Mouse (Mus musculus) 416B (cell line): ENCODE results near the gene Lrrc4b.

ENCODE experiments used
- DNase-seq: peaks from one replicate; pipeline ENCODE4 v3.0.0; 2011; ENCODE audit warnings: low read depth

Lrrc4b gene

GRCm38 (mm10) chr7:44464511-44464910, 35.7 kb downstream of the Lrrc4b start:
- no peak for DNase-seq

GRCm38 (mm10) chr7:44465111-44465510, 36.3 kb downstream of the Lrrc4b start, which contains the start of gene Aspdh:
TSS of gene Aspdh (plus strand) at chr7:44465391.
- DNase-seq, result no peak

DNA sequence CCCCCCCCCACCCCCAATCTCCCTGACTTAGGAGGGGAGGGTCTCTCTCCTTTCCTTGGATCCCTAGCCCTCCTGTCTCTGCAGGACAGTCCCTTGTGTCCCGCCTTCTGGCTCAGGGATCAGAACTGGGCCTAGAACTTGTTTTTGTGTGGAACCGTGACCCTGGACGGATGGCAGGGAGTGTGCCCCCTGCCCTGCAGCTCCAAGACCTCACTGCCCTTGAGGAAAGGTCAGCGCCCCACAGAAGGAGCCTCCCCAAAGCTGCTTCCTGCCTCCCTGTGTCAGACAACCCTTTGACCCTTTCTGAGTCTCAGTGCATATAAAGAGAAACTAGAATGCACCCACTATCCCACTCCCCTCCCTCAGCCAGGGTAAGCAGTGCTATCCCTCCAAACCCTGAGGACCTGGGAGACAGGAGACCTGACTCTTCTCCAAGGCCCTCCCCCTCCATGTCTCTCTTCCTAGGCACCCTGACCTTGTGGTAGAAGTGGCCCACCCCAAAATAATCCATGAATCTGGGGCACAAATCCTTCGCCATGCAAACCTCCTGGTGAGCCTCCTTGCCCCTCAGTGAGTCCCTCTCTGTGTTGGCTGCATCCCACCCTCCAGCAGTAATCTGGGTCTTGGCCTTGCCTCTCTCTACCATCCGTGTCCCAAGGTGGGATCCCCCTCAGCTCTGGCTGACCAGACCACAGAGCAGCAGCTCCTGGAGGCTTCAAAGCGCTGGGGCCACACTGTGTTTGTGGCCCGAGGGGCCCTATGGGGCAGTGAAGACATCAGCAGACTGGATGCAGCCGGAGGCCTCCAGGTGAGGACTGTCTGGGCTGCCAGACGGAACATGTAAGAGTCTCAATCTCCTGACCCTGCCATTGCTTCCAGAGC, 37.4 kb downstream of the Lrrc4b start:
- DNase-seq, result no peak

DNA sequence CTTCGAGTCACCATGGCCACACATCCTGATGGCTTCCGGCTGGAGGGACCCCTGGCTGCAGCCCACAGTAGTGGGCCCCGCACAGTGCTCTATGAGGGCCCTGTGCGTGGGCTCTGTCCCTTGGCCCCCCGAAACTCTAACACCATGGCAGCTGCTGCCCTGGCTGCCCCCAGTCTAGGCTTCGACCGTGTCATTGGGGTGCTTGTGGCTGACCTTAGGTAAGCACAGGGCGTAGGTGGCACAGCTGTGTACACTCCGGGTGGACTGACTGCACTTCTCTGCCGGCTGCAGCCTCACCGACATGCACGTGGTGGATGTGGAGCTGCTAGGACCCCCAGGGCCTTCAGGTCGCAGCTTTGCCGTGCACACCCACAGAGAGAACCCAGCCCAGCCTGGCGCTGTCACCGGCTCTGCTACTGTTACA, 38.1 kb downstream of the Lrrc4b start:
- no peak for DNase-seq

DNA sequence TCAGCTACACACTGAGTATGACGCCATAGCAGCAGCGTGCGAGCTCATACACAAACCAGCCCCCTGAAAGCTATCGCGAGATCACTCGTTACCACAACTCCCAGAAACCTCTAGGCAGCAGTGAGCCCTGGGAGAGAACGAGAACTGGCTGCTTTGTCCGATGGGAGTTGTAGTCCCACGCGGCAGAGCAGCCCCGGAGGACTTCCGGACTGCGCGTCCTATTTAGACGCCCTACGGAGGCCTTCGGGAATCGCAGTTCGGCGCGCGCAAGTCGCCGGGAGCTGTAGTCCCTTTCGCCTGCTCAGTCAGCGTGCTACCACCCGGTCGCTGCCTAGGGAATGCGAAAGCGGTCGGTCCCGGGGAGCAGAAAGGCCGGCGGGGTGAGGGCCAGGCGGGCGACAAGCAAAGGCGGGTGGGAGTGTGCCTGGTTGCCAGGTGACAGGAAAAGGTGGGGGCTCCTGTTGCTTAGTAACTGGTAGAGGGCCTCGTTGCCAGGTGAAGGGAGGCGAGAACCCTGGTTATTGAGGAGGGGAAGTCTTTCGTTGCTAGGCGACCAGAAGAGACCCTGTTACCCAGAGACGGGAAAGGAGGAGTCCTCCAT, 39.1 kb downstream of the Lrrc4b start, which contains the start of gene Josd2:
TSS of gene Josd2 (plus strand) at position 170 of the 601 bp plus-strand sequence.
- DNase-seq, result peak; percentile 100

- no peak for DNase-seq
These were observed 39.9 kb downstream of the Lrrc4b start for GRCm38 (mm10) chr7:44468644-44469285.

- DNase-seq, result no peak
These were observed 41.2 kb downstream of the Lrrc4b start for GRCm38 (mm10) chr7:44469677-44470675.

GRCm38 (mm10) chr7:44470696-44471612, 42.1 kb downstream of the Lrrc4b start:
- DNase-seq, result no peak

- no peak for DNase-seq
These were observed 43.2 kb downstream of the Lrrc4b start for GRCm38 (mm10) chr7:44471880-44472557.

DNA sequence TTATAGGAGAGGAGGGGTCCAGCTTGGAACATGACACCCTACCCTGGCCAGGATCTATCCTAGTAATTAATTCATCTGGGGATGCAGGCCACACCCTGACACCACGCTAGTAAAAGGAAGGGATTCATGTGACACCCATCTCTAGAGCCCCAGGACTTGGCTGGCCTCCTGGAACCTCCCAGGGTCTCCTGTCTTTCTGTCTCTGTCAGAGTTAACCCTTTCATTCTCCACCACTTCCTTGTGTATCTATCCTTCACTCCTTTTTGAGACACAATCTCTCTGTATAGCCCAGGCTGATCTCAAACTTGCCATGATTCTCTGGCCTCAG, 43.7 kb downstream of the Lrrc4b start:
- DNase-seq, result no peak

DNA sequence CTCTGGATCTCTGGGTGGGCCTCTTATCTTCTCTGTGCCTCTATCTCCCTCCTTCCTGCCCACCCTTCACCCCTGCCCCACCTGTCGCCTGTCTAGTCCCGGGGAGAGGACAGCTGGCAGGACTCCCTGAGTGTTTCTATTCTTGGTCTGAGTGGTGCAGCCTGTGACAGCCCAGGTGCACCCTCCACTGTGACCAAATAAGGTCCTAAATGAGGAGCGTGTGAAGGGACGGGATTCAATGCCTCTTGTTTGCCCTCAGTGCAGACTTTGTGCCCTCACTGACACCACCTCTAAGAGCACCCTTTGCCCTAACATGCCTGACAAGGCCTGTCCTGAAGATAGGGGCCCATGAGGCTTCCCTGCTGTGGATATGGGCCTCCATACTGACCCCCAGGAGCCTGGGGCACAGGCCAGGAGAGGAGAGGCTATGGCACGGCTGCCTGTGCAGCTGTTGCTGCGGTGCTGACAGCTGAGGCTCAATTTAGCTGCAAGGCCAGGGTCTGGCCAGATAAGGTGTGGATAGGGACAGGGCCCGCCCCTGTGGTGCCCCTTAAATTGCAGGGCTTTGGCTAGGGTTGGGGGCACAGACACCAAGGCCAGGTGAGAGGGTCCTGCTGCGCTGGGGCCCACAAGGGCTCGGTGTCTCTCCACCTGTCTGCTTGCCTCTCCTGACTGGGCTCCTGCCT, 44.3 kb downstream of the Lrrc4b start:
- DNase-seq, result no peak

GRCm38 (mm10) chr7:44474419-44474818, 45.6 kb downstream of the Lrrc4b start:
- DNase-seq, result no peak

DNA sequence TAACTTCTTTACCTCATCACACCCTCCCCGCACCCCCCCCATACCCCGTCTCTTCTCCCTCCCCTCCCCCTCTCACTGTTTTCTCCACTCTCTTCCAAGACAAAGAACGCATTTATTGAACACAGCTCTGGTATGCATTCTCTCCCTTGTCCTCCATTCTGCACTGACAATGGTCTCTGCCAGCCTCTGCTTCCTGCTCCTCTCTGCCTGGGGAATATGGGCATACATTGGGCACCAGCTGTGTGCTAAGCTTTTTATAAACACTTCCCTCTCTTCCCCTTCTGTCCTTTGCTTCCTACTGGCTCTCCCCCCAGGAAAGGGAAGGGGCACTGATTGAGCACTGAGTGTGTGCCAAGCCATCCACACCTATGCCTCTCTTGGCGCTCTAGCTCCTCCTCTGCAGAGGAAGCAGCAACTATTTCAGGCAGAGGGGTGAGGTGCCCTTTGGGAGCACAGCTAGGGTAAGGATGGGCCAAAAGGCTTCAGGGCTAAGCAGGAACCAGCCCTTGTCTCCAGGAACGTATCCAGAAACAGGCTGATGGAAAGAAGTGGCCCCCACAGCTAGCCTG, 46.3 kb downstream of the Lrrc4b start:
- DNase-seq, result no peak

DNA sequence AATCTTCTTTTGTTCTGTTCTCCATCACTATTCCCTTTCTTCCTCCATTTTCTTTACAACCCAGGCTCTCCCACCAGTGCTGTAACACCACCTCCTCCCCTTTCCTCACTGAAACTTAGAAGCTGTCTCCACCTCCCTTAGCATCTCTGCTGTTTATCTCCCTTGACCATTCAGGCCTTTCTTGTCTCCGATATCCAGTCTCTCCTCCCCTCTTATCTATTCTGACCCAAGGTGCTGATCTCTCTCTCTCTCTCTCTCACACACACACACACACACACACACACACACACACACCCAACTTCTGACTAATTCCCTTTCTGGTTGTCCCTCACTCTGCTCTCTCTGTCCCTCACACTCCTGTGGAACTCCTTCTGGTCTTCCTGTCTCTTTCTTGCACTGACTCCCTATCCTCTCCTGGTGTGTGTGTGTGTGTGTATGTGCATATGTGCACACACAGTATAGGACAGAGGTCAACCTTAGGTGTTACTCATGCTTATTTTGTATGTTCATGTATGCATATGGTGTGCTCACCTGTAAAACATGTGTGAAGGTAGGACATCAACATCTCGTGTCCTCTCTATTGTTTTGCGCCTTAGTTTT, 54.1 kb downstream of the Lrrc4b start:
- DNase-seq, result no peak

DNA sequence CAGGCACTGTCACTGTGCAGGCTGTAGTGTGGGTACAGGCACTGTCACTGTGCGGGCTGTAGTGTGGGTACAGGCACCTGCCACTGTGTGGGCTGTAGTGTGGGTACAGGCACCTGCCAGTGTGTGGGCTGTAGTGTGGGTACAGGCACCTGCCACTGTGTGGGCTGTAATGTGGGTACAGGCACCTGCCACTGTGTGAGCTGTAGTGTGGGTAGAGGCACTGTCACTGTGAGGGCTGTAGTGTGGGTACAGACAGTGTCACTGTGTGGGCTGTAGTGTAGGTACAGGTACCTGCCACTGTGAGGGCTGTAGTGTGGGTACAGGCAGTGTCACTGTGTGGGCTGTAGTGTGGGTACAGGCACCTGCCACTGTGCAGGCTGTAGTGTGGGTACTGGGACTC, 55.3 kb downstream of the Lrrc4b start:
- no peak for DNase-seq

- DNase-seq, result peak; percentile 60
These were observed 56.2 kb downstream of the Lrrc4b start for GRCm38 (mm10) chr7:44484841-44485571.

GRCm38 (mm10) chr7:44485572-44486195, 56.9 kb downstream of the Lrrc4b start:
- no peak for DNase-seq
